Mouse (Mus musculus) forebrain, embryonic 14.5 days (tissue): ENCODE data around the gene Rufy3. TPM values are rescaled to one million over a fixed set of nuclear protein-coding genes. Genes with fewer than 3 reads are reported as not detected.

Source experiments
- ATAC-seq: fragments of 200-750 bp; cut with Nextera tagmentation; 2 replicates; pipeline ENCODE4 v1.8.0; 2017; ENCODE audit warnings: mild to moderate bottlenecking, moderate library complexity
- DNase-seq: peaks from one replicate; pipeline ENCODE4 v3.0.0-alpha.2; 2015; ENCODE audit warnings: low spot score
- H3K27ac ChIP-seq: fragments of 300-500 bp; sonication (generic); 2 replicates; pipeline ENCODE4 v1.5.1; 2014; ENCODE audit warnings: low read depth, mild to moderate bottlenecking, control low read depth, low read length, moderate library complexity
- H3K27me3 ChIP-seq: fragments of 300-500 bp; sonication (generic); replicated peaks from 2 replicates; pipeline ENCODE4 v1.6.1; 2014; ENCODE audit warnings: low read length, control low read depth, mixed read lengths; ENCODE audit not compliant: control insufficient read depth, insufficient read depth
- H3K36me3 ChIP-seq: fragments of 300-500 bp; sonication (generic); 2 replicates; pipeline ENCODE4 v1.6.1; 2014; ENCODE audit warnings: low read length, control low read depth; ENCODE audit not compliant: control insufficient read depth, insufficient read depth
- H3K4me1 ChIP-seq: fragments of 300-500 bp; sonication (generic); 2 replicates; pipeline ENCODE4 v1.6.1; 2014; ENCODE audit warnings: antibody characterized with exemption, low read length, control low read depth; ENCODE audit not compliant: control insufficient read depth, insufficient read depth
- H3K4me2 ChIP-seq: fragments of 300-500 bp; sonication (generic); 2 replicates; pipeline ENCODE4 v1.6.1; 2014; ENCODE audit warnings: mild to moderate bottlenecking, control low read depth, low read length
- H3K4me3 ChIP-seq: fragments of 300-500 bp; sonication (generic); 2 replicates; pipeline ENCODE4 v1.5.1; 2014; ENCODE audit warnings: low read depth, low read length, control low read depth
- H3K9ac ChIP-seq: fragments of 300-500 bp; sonication (generic); 2 replicates; pipeline ENCODE4 v1.6.1; 2014; ENCODE audit warnings: mild to moderate bottlenecking, low read length, control low read depth, moderate library complexity
- H3K9me3 ChIP-seq: fragments of 300-500 bp; sonication (generic); replicated peaks from 2 replicates; pipeline ENCODE4 v1.6.1; 2016; ENCODE audit warnings: low read length, control low read depth, mixed read lengths; ENCODE audit not compliant: control insufficient read depth
- WGBS: fragments of 180-500 bp; shearing (Covaris S2); extraction: QIAGEN DNeasy Blood & Tissue Kit; methylation state at CpG from one replicate; pipeline ENCODE4 v1.1.7; 2014; 5-methylcytosine and 5-hydroxymethylcytosine counted together
- polyA plus RNA-seq: library from polyadenylated mRNA; unstranded; fragments of >200 nt; fragmentation: Nextera tagmentation; extraction: Ambion mirVana; gene quantifications from 2 replicates; pipeline ENCODE4 v1.2.1, GENCODE M21; 2014

Rufy3 gene
- polyA plus RNA-seq, 1 experiment from 2014 or later, result 155 TPM

GRCm38 (mm10) chr5:88684226-88684625 lies 119.4 kb downstream of the Rufy3 start:
- 40% methylated on average over 3 of the region's 3 CpGs for WGBS
- Histone ChIP-seq H3K9ac (no peak overlapping the region), H3K36me3 (no peaks in the 10 kb centered on the region), H3K27ac (no peak overlapping the region), H3K4me1 (no peaks in the 10 kb centered on the region), H3K4me2 (no peak overlapping the region), H3K27me3 (no peaks in the 10 kb centered on the region), H3K9me3 (no peaks in the 10 kb centered on the region), H3K4me3 (no peak overlapping the region)
- DNase-seq (no peak), ATAC-seq (no peak)

- Histone ChIP-seq H3K36me3 (no peaks in the 10 kb centered on the region), H3K4me2 (no peak overlapping the region), H3K9me3 (no peaks in the 10 kb centered on the region), H3K4me3 (no peak overlapping the region), H3K27me3 (no peaks in the 10 kb centered on the region), H3K9ac (no peak overlapping the region), H3K4me1 (no peaks in the 10 kb centered on the region), H3K27ac (no peak overlapping the region)
- ATAC-seq, result no peak
- 18% methylated on average over 6 of the region's 6 CpGs for WGBS
- DNase-seq, result no peak
These were observed 120.5 kb downstream of the Rufy3 start for GRCm38 (mm10) chr5:88685306-88685705.

- ATAC-seq, result no peak
- no peak overlapping the region for H3K4me3 ChIP-seq
- no peaks in the 10 kb centered on the region for H3K36me3 ChIP-seq
- no peak overlapping the region for H3K9ac ChIP-seq
- H3K27ac ChIP-seq, result no peak overlapping the region
- H3K4me1 ChIP-seq, result no peaks in the 10 kb centered on the region
- 74% methylated on average over 6 of the region's 6 CpGs for WGBS
- H3K27me3 ChIP-seq, result no peaks in the 10 kb centered on the region
- H3K9me3 ChIP-seq, result no peaks in the 10 kb centered on the region
- DNase-seq, result no peak
- no peak overlapping the region for H3K4me2 ChIP-seq
These were observed 121.0 kb downstream of the Rufy3 start for GRCm38 (mm10) chr5:88685745-88686299.

- H3K27ac ChIP-seq, result no peak overlapping the region
- no peaks in the 10 kb centered on the region for H3K36me3 ChIP-seq
- no peak for DNase-seq
- H3K27me3 ChIP-seq, result no peaks in the 10 kb centered on the region
- WGBS, result 85% methylated on average over 8 of the region's 8 CpGs
- no peak for ATAC-seq
- H3K9me3 ChIP-seq, result no peaks in the 10 kb centered on the region
- no peak overlapping the region for H3K9ac ChIP-seq
- H3K4me2 ChIP-seq, result no peak overlapping the region
- no peaks in the 10 kb centered on the region for H3K4me1 ChIP-seq
- no peak overlapping the region for H3K4me3 ChIP-seq
These were observed 123.2 kb downstream of the Rufy3 start for GRCm38 (mm10) chr5:88687996-88688406.

GRCm38 (mm10) chr5:88688583-88689187 lies 123.8 kb downstream of the Rufy3 start:
- WGBS, result 80% methylated on average over 15 of the region's 15 CpGs
- no peaks in the 10 kb centered on the region for H3K27me3 ChIP-seq
- ATAC-seq (no peak), DNase-seq (no peak)
- H3K9me3 ChIP-seq, result no peaks in the 10 kb centered on the region
- no peak overlapping the region for H3K4me2 ChIP-seq
- no peak overlapping the region for H3K9ac ChIP-seq
- no peaks in the 10 kb centered on the region for H3K36me3 ChIP-seq
- no peak overlapping the region for H3K27ac ChIP-seq
- H3K4me1 ChIP-seq, result no peaks in the 10 kb centered on the region
- no peak overlapping the region for H3K4me3 ChIP-seq

- ATAC-seq (peak; percentile 68), DNase-seq (peak; percentile 82)
- Histone ChIP-seq H3K9me3 (no peaks in the 10 kb centered on the region), H3K36me3 (no peaks in the 10 kb centered on the region), H3K27ac (no peak overlapping the region), H3K4me2 (no peak overlapping the region), H3K9ac (no peak overlapping the region), H3K27me3 (no peaks in the 10 kb centered on the region), H3K4me3 (no peak overlapping the region), H3K4me1 (no peaks in the 10 kb centered on the region)
- 77% methylated on average over 3 of the region's 3 CpGs for WGBS
These were observed 124.6 kb downstream of the Rufy3 start for GRCm38 (mm10) chr5:88689279-88689938.

- Histone ChIP-seq H3K4me2 (no peak overlapping the region), H3K4me1 (no peaks in the 10 kb centered on the region), H3K36me3 (no peaks in the 10 kb centered on the region), H3K4me3 (no peak overlapping the region), H3K27ac (no peak overlapping the region), H3K9ac (no peak overlapping the region), H3K9me3 (no peaks in the 10 kb centered on the region), H3K27me3 (no peaks in the 10 kb centered on the region)
- ATAC-seq (no peak), DNase-seq (no peak)
- 88% methylated on average over 10 of the region's 10 CpGs for WGBS
These were observed 126.1 kb downstream of the Rufy3 start for GRCm38 (mm10) chr5:88690681-88691505.

- Histone ChIP-seq H3K9me3 (no peaks in the 10 kb centered on the region), H3K9ac (no peak overlapping the region), H3K4me3 (no peak overlapping the region), H3K27ac (no peak overlapping the region), H3K36me3 (no peaks in the 10 kb centered on the region), H3K27me3 (no peaks in the 10 kb centered on the region), H3K4me2 (no peak overlapping the region), H3K4me1 (no peaks in the 10 kb centered on the region)
- ATAC-seq, result no peak
- WGBS, result 85% methylated on average over 6 of the region's 6 CpGs
- DNase-seq, result no peak
These were observed 126.8 kb downstream of the Rufy3 start for GRCm38 (mm10) chr5:88691506-88692095.
